Mouse (Mus musculus): ENCODE results near the gene Tex22.

Tex22 gene

GRCm38 (mm10) chr12:113060178-113060577 is 14.1 kb upstream of the Tex22 start:
- peak in 1 of 2 experiments; percentile 24 for DNase-seq

GRCm38 (mm10) chr12:113061606-113062005 is 12.7 kb upstream of the Tex22 start:
- DNase-seq, result no peak

GRCm38 (mm10) chr12:113062201-113062600 is 12.1 kb upstream of the Tex22 start:
- peak in 1 of 2 experiments; percentile 28 for DNase-seq

GRCm38 (mm10) chr12:113063700-113064099 is 10.6 kb upstream of the Tex22 start:
- DNase-seq, result peak in 1 of 2 experiments; percentile 26

GRCm38 (mm10) chr12:113068002-113068401 is 6.3 kb upstream of the Tex22 start:
- no peak for DNase-seq

DNA sequence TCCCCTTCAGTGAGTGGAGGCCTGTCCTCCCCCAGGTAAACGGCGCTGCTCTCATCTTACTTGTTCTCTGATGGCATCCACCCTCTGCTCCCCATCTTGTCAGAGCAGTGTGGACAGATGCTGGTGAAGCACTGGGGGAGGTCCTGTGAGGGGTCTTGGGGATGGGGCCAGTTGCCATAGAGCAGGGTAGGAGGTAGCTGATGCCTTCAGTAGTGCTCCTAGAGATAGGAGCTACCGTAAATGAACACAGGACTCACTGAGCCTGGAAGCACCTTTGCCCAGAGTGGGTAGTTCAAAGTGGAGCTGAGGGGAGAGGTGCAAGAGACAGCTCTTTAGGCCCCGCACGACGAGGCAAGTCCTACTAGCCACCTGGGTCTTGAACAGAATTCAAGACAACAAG is 4.9 kb upstream of the Tex22 start:
- DNase-seq, result no peak

GRCm38 (mm10) chr12:113071321-113071720 is 3.0 kb upstream of the Tex22 start:
- DNase-seq, result no peak

DNA sequence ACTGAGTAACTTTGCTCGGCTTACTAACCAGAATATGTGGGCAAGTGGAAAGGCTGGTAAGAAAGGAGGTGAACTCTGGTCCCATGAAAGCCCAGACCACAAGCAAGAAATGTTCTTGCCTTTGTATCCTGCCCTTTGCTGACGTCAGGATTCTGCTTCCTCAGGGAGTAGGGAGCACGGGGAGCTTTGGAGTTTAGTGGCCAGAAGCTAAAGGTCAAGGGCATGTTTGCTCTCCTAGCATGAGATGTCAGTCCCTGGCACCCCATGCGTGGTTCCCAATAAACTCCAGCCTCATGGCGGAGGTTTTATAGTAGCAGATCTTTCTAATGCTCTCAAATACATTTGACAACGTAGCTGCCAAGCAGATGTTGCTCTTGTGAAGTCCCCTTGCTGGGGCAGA is 2.5 kb upstream of the Tex22 start:
- DNase-seq, result no peak

DNA sequence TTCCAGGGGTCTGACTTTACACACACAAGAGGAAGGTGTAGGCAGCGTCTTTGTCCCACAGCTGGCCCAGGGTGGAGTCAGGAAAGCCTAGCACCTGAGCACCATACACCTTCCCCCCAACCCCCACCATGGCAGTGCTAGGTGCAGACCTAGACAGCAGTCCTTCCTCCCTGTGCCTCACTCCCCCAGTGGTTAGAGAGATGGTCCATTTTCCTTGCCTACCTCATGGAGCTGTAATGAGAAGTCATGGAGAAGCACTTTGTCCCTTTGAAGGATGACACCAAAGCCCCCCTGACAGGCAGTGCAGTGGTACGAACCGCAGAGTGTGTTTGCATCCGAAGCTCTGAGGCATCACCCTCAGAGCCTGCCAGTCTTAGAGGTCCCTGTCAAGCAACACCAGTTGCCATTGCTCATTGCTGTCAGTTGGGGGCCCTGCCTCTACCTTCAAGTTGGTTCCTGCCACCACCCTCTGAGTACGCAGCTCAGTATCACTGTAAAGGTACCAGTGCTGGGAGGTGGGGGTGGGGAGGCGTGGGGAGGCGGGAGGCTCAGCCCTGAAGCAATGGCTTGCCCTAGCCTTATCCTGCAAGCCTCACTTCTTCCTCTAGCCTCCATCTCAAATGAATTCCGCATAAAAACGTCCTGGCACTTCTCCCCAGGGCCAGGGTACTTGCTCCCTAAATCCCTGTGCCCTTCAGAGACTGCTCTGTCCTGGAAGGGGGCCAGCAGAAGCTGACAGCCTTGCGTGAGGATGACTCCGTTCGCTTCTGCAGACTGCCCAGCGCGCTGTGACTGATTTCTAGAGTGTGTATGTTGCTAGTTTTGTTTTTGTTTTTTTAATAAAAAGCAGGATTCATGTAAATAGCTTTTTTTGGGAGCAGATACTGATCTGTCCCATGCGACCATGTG is 628 bp upstream of the Tex22 start:
- DNase-seq, result peak; percentile 36 to 54

- peak; percentile 89 to 93 for DNase-seq
Observed at GRCm38 (mm10) chr12:113075063-113075454, 757 bp downstream of the Tex22 start.

DNA sequence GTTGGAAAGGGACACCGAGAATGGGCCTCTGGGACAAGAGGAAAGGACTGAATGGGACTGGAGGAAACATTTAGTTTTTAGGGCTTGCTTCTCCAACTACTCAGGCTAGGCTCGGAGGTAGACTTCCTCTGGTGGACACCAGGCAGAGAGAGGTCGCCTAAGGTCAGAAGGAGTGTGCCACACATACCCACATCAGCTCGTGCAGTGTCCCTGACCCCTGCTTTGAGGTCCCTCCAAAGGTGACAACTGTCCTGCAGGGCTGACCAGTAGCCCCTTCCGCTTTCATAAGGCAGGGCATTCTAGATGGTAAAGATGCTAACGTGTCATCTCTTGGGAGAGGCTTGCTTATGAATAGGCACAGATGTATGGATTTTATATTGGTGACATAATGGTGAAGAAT is 1.2 kb downstream of the Tex22 start:
- DNase-seq, result no peak

DNA sequence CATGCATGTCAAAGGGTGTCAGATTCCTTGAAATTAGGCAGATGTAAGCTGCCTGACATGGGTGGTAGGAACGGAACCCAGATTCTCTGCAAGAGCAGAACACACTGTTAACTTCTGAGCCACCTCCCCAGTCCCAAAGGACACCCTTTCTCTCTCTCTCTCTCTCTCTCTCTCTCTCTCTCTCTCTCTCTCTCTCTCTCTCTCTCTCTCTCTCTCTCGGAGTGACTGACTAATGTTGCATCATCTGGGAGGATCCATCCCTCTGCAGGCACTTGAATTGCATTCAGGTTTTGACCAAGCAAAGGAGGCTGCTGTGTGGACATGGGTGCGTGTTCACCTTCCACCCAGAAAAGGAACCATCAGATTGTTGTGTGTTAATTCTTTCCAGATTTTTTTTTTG is 13.0 kb downstream of the Tex22 start:
- no peak for DNase-seq

GRCm38 (mm10) chr12:113088026-113088425 is 13.7 kb downstream of the Tex22 start:
- no peak for DNase-seq

DNA sequence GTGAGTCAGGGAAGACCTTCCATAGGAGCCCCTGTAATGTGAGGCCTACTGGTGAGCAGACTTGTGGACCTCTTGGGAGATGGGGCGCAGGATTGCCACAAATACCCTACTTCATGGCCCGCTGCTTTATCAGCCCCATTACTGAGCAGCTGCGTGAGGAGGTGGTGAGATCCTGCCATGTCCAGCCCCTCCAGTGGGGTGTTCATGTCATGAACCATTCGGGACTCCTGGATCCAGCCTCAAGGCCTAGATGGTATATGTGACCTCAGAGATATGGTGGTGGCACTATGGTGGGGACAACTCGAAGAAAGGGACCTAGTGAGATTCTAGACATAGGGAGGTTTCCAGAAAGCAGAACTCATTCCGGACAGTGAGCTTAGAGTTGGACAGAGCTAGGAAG is 14.8 kb downstream of the Tex22 start:
- DNase-seq, result no peak

DNA sequence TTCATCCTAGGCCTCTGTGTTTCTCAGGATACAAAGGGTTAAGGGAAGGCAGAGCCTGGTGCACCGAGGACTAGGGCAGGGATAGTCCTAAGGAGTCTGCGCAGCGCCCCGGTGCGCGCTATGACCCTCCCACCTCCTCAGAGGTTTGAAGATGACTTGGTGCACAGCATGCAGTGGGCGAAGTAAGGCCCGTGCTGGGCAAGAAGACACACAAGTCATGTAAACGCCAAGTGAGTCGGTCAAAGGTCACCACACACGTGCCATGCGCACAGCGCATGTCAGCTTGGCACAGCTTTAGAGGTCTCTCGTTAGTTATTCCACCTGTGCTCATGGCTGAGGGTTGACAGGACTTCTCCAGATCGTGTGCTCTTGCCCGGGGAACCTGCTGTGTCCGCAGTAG is 15.8 kb downstream of the Tex22 start:
- peak; percentile 27 to 59 for DNase-seq

DNA sequence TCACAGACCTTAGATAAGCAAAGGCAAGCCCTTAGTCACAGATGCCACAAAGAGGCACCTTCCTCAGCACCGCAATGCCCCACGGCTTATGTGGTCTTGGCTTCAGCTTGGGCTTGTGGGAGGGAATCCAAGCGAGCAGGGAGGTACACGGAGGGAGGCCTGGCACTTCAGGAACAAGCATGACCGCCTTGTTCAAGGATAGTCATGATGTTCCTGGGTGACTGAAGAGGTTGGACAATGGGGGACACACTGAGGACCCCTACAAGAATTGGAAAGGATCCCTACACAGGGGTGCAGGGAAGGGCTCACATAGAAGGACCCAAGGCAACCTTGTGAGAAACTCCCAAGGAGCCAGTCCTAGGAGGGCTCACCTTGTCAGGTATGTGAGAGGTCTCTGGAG is 22.7 kb downstream of the Tex22 start:
- no peak for DNase-seq

DNA sequence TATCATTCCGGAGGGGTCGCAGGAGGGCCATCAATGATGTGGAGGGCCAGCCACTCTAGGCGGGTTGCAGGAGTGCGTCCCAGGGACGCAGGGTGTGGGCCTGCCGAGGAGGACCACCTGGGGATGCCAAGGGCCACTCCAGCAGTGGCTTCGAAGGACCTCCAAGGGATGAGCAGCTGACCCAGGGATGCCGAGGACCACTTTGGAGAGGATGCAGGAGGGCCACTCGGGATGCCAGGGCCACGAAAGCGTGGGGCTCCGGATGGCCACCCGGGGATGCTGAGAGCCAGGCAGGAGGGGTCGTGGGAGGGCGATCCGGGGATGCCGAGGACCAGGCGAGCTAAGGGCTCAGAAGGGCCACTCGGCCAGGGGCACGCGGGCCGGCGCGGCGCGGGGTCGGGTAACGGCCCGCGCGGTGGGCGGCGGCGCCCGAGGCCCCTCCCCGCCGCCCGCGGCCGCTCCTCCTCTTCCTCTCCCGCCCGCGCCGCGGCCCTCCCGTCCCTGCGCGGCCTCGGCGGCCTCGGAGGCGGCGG is 23.5 kb downstream of the Tex22 start, which contains the start of gene Mta1:
TSS of gene Mta1 (plus strand) at position 530 of the 533 bp plus-strand sequence.
- DNase-seq, result peak; percentile 58 to 80

GRCm38 (mm10) chr12:113098530-113099151 is 24.3 kb downstream of the Tex22 start:
- peak; percentile 13 to 58 for DNase-seq

DNA sequence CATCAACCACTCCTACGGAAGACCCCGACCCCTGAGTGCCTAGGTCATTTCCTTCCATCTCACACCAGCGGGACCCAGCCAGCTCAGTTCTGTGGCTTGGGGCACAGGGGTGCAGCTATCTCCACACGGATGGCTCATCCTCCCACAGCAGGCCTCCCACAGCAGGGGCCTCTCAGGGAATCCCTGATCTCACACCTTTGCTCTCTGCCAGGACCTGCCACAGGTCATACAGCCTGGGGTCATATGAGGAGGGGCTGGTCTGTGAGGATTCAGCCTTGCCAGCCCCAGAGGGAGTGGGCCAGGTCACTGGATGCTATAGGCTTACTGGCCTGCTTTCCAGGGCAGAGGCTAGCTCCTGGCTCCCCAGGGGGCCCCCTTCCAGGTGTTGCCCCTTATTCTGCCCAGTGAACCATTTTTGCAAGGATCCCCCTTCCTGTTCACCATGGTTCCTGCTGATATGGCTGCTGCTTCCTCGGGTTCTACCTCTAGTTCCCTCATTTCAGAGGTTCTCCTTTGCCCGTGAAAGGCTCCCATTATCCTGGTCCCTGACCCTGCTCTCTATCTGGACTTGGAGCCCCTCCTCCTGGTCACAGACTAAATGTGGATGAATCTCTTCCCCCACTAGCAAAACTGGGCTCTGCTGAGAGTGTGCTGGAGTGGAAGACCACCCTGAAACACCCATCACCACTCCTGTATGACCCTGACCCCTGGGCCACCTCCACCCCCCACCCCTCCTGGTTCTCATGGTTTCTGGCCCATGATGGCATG is 25.4 kb downstream of the Tex22 start:
- DNase-seq, result no peak

- DNase-seq, result peak in 1 of 2 experiments; percentile 41
Observed at GRCm38 (mm10) chr12:113100448-113101076, 26.3 kb downstream of the Tex22 start.

GRCm38 (mm10) chr12:113101251-113101960 is 27.1 kb downstream of the Tex22 start:
- DNase-seq, result no peak

GRCm38 (mm10) chr12:113102461-113102860 is 28.2 kb downstream of the Tex22 start:
- peak; percentile 71 to 73 for DNase-seq

Data from kidney, postnatal 25 days (tissue).